Mouse (Mus musculus) myocyte (in vitro differentiated cells): ENCODE data around the gene V1rd19. TPM values are rescaled to one million over a fixed set of nuclear protein-coding genes. Genes with fewer than 3 reads are reported as not detected.
"Not testable (repeated sequence)": the region's sequence is repeated elsewhere in the genome, so short reads cannot be mapped to it uniquely, and the experiment has no call there.

Experiments
- H3K27me3 ChIP-seq: one replicate; pipeline ENCODE4 v1.6.1; 2011; ENCODE audit not compliant: control insufficient read depth, insufficient read depth, insufficient read length
- H3K36me3 ChIP-seq: one replicate; pipeline ENCODE4 v1.6.1; 2011; ENCODE audit not compliant: control insufficient read depth, insufficient read depth
- H3K4me2 ChIP-seq: one replicate; pipeline ENCODE4 v1.6.1; 2011; ENCODE audit warnings: low read depth, control low read depth
- H3K4me3 ChIP-seq: one replicate; pipeline ENCODE4 v1.5.1; 2011; ENCODE audit warnings: mild to moderate bottlenecking, control low read depth, moderate library complexity
- H3K79me2 ChIP-seq: one replicate; pipeline ENCODE4 v1.6.1; 2011; ENCODE audit not compliant: control insufficient read depth, insufficient read depth
- H3ac ChIP-seq: one replicate; pipeline ENCODE4 v1.6.1; 2011; ENCODE audit not compliant: control insufficient read depth, insufficient read length
- CEBPB ChIP-seq: IDR thresholded peaks from 2 replicates; pipeline ENCODE4 v1.6.1; 2011; ENCODE audit warnings: mild to moderate bottlenecking, moderate library complexity; ENCODE audit not compliant: poor library complexity, insufficient read depth, severe bottlenecking
- E2F4 ChIP-seq: IDR thresholded peaks from one replicate; pipeline ENCODE4 v1.6.1; 2011; ENCODE audit warnings: mild to moderate bottlenecking, control low read depth, moderate library complexity; ENCODE audit not compliant: insufficient read depth
- MAX ChIP-seq: IDR thresholded peaks from one replicate; pipeline ENCODE4 v1.6.1; 2011; ENCODE audit warnings: low read depth, mild to moderate bottlenecking, control low read depth
- SRF ChIP-seq: IDR thresholded peaks from one replicate; pipeline ENCODE4 v1.6.1; 2011; ENCODE audit warnings: low read depth; ENCODE audit not compliant: control insufficient read depth, insufficient read length
- polyA plus RNA-seq: library from polyadenylated mRNA; unstranded; fragments of >200 nt; fragmentation: generic; extraction: Trizol; gene quantifications from one replicate; pipeline ENCODE4 v1.2.1, GENCODE M21; 2012; ENCODE audit warnings: missing spikeins

Gene V1rd19
- not detected for polyA plus RNA-seq

DNA sequence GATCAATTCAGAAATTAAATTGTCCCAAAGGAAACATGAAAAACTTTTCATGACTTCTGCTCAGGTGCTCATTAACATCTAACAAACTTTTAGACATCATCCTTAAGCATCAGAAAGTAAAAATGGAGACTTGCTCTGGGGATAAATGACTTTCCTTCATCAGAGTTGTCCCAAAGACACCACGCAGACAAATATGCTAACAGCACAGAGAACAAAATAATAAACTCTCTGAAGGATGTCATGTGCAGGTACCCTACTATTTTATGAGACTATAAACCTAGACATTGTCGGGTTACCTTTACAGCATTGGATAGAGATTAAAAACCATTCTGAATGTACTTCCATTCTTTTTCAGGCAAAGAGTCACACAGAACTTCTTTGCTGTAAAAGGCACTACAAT lies at the start of gene V1rd19:
TSS of gene V1rd19 (plus strand) at position 301 of the 400 bp plus-strand sequence.
- no peaks in the 10 kb centered on the region for H3K36me3 ChIP-seq
- TF ChIP-seq E2F4, result no peak

DNA sequence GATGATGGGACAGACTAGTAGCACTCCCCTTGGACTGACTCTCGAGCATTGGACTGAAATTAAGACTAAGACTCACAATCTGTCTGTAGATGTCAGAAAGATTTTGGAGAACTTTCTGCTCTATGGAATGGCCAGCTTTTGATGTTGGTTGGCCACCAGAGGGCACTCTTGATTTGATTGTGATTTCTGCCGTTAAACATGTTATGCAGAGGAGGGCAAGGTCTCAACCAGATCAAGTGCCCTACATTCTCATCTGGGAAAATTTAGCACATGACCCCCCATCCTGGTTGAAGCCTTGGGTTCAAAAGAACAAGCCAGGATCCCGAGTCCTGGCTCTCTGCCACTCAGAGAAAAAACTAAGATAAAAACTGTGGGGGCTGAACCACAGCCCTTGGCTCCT lies 33.4 kb upstream of the V1rd19 start:
- H3ac ChIP-seq, H3K36me3 ChIP-seq, H3K4me2 ChIP-seq, H3K27me3 ChIP-seq, H3K4me3 ChIP-seq, H3K79me2 ChIP-seq: not testable (repeated sequence)

More for the DNA sequence above, at the start of gene V1rd19:
- Histone ChIP-seq H3K27me3 (no peaks in the 10 kb centered on the region), H3K79me2 (no peaks in the 10 kb centered on the region), H3ac (no peak within 1 kb of the TSS), H3K4me3 (no peak within 1 kb of the TSS), H3K4me2 (no peak within 1 kb of the TSS)

DNA sequence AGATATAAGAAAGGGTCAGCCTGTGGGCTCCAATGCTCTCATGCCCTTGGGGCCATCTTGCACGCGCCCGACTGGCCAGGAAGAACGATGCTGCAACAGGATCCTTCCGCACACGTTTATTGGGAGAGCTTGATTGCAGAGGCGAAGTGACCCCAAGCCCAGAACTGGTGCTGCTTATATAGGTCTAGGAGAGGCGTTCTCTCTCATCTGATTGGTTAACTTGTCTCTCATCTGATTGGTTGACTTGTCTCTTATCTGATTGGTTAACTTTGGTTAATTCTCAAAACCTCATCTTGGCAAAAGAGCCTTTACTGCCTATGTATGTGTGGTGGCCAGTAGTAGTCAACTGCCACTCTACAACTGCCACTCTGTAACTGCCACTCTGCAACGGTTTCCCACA lies 27.2 kb upstream of the V1rd19 start, which contains the start of gene Vmn1r181:
TSS of gene Vmn1r181 (plus strand) at position 301 of the 400 bp plus-strand sequence.
- H3K79me2 ChIP-seq, H3K36me3 ChIP-seq, H3K4me3 ChIP-seq, H3K27me3 ChIP-seq, H3ac ChIP-seq, H3K4me2 ChIP-seq: not testable (repeated sequence)

DNA sequence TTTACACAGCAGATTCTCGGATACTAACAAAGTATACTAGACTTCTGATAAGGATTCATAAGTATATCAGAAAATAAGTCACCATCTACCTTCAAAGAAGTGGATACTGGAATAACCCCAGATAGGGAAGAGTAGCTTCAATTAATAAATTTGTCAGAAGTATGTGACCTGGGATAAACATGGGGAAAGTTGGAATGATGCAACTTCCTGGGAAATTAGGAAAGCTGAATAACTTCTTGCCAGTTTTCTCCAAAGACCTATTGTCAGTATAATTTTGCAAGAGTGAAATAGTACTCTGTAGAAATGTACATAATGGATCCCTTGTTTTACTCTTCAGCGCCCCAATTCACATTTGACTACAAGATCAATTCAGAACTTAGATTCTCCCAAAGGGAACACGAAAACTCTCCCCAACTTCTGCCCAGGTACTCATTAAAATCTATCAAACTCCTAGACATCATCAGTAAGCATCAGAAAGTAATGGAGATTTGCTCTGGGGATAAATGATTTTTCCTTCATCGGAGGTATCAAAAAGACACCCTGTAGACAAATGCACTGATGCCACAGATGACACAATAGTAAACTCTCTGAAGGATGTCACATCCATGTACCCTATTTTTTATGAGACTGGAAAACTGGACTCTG lies 51.3 kb downstream of the V1rd19 start, which contains the start of gene Vmn1r183:
TSS of gene Vmn1r183 (plus strand) at position 595 of the 645 bp plus-strand sequence.
- Histone ChIP-seq H3K27me3 (no peaks in the 10 kb centered on the region), H3K4me2 (no peak within 1 kb of the TSS), H3K4me3 (no peak within 1 kb of the TSS), H3K79me2 (no peaks in the 10 kb centered on the region), H3K36me3 (no peaks in the 10 kb centered on the region), H3ac (no peak within 1 kb of the TSS)
- no peak for TF ChIP-seq SRF
- peak; percentile 66; the same call in 1 of the 2 replicates for TF ChIP-seq CEBPB
- TF ChIP-seq MAX, result no peak

Other genes with a start within 250 kb of the V1rd19 start
- not detected for gene Vmn1r174, start 249.4 kb upstream of the V1rd19 start, polyA plus RNA-seq
- not detected for gene Vmn1r175, start 191.0 kb upstream of the V1rd19 start, polyA plus RNA-seq
- not detected for gene Vmn1r176, start 164.3 kb upstream of the V1rd19 start, polyA plus RNA-seq
- gene Vmn1r177, start 135.2 kb upstream of the V1rd19 start, polyA plus RNA-seq, result not detected
- gene Vmn1r178, start 109.7 kb upstream of the V1rd19 start, polyA plus RNA-seq, result not detected
- not detected for gene Vmn1r179, start 74.7 kb upstream of the V1rd19 start, polyA plus RNA-seq
- gene Vmn1r180, start 51.1 kb upstream of the V1rd19 start, polyA plus RNA-seq, result not detected
- not detected for gene Vmn1r181, start 27.1 kb upstream of the V1rd19 start, polyA plus RNA-seq
- gene Vmn1r183, start 51.6 kb downstream of the V1rd19 start, polyA plus RNA-seq, result not detected
- gene Zfp180, start 80.2 kb downstream of the V1rd19 start, polyA plus RNA-seq, result 9.0 TPM
- 1.2 TPM for gene Zfp112, start 110.6 kb downstream of the V1rd19 start, polyA plus RNA-seq
- gene Zfp235, start 132.5 kb downstream of the V1rd19 start, polyA plus RNA-seq, result 2.0 TPM
- not detected for gene Zfp114, start 173.4 kb downstream of the V1rd19 start, polyA plus RNA-seq
- 0.90 TPM for gene Zfp111, start 209.8 kb downstream of the V1rd19 start, polyA plus RNA-seq
- gene Zfp109, start 235.9 kb downstream of the V1rd19 start, polyA plus RNA-seq, result 0.46 TPM